Mouse (Mus musculus): ENCODE results near the gene Mapk8. TPM values are rescaled to one million over a fixed set of nuclear protein-coding genes. Genes with fewer than 3 reads are reported as not detected.

The Mapk8 gene
- polyA plus RNA-seq, 1 experiment from 2014 or later = 3.7 TPM

Other genes with a start within 250 kb of the Mapk8 start
- 3.6 and 4.6 TPM in 2 replicates for gene Arhgap22, start 233.1 kb downstream of the Mapk8 start, polyA plus RNA-seq (2015; fragmentation: Nextera tagmentation; extraction: Ambion mirVana)
- gene Frmpd2, start 24.5 kb upstream of the Mapk8 start, polyA plus RNA-seq (2015; fragmentation: Nextera tagmentation; extraction: Ambion mirVana) = not detected in 2 replicates
- 0.03 and 0.05 TPM in 2 replicates for gene Ptpn20, start 142.0 kb upstream of the Mapk8 start, polyA plus RNA-seq (2015; fragmentation: Nextera tagmentation; extraction: Ambion mirVana)

Data from liver, embryonic 15.5 days (tissue).